Mouse (Mus musculus) thymus, postnatal 25 days (tissue): ENCODE measurements at regions not wholly inside any gene's neighbourhood (a gene's known extent, or its start where the extent isn't known, plus 50 kb on each side); places are given as distances from the start of the nearest gene placed in this dataset.
A peak's percentile ranks its signal among the peaks of the same experiment; 100 is the strongest.

Source experiments
- DNase-seq: peaks from one replicate; pipeline ENCODE4 v3.0.0; 2022

- no peak for DNase-seq
Observed at GRCm38 (mm10) chr5:58705561-58705960, 987.8 kb downstream of the Pcdh7 start.

- DNase-seq = no peak
Observed at GRCm38 (mm10) chr5:58712381-58712780, 994.6 kb downstream of the Pcdh7 start.

- DNase-seq = no peak
Observed at GRCm38 (mm10) chr5:58733366-58733765, 1015.6 kb downstream of the Pcdh7 start.

- no peak for DNase-seq
Observed at GRCm38 (mm10) chr5:58733961-58734360, 1016.2 kb downstream of the Pcdh7 start.

GRCm38 (mm10) chr5:58736610-58737009, 1018.8 kb downstream of the Pcdh7 start:
- DNase-seq = peak; percentile 23

- DNase-seq = no peak
Observed at GRCm38 (mm10) chr5:58737264-58737883, 1019.6 kb downstream of the Pcdh7 start.

GRCm38 (mm10) chr5:58738041-58738440, 1020.3 kb downstream of the Pcdh7 start:
- DNase-seq = no peak

- DNase-seq = no peak
Observed at GRCm38 (mm10) chr5:58740759-58741158, 1023.0 kb downstream of the Pcdh7 start.

- no peak for DNase-seq
Observed at GRCm38 (mm10) chr5:58747684-58748083, 1029.9 kb downstream of the Pcdh7 start.

- DNase-seq = no peak
Observed at GRCm38 (mm10) chr5:58751777-58752176, 1034.0 kb downstream of the Pcdh7 start.
